Mouse (Mus musculus): ENCODE results near the gene Dlgap1.
A peak's percentile ranks its signal among the peaks of the same experiment; 100 is the strongest.

The Dlgap1 gene

DNA sequence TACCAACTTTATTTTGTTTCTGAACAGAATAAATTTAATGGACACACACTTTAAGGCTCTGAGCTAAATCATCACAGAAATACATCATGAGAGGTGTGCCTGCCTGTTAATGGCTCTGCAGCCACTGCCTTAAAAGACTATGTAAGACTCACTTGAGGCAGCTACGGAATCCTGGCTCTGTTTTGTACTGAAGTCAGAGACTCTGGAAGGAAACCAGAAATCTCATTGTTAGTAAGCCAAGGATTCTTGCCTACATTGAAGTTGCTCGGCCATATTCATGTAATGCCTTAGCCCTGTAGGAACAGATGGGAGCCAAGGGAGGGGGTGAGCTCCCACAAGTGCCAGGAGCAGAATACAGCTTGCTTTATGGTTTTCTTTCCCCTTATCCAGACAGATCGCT, 394.7 kb downstream of the Dlgap1 start:
- no peak for DNase-seq

- no peak for DNase-seq
Observed at GRCm38 (mm10) chr17:70363971-70364370, 395.1 kb downstream of the Dlgap1 start.

DNA sequence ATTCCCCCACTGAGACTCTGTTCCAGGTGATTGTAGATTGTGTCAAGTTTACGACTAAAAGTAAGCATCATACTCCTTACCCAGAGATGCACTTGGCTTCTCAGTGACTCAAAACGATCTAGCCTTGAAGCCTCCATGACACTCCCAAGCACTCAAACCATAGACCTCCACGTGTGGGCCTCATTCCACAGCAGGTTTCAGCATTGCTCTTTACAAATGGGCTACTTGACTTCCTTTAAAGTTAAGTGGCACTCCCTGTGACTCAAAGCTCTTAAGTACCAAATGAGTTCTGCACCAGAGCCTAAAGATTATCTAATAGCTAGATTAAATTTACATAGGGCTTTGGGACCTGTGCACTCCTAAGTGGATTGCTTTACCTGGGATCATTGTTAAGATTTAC, 400.3 kb downstream of the Dlgap1 start:
- no peak for DNase-seq

DNA sequence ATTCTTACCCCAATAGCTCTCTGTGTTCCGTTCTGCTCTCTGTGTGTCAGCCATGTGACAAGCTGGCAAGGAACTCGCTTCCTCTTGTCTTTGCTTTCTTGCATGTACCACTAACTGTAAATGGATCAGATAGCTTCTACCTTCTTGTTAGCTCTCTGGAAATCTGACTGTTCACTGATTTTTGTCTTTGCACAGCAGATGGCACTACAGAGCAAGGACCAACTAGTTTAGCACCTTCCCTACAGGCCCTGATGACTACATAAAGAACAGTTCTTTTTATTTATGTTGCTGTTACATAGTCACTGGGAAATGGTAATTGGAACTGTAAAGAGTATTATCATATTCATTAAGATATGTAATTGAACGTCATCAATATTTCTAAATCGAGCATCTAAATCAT, 408.1 kb downstream of the Dlgap1 start:
- peak; percentile 39 to 42 for DNase-seq

- no peak for DNase-seq
Observed at GRCm38 (mm10) chr17:70388447-70388846, 419.6 kb downstream of the Dlgap1 start.

- DNase-seq: peak; percentile 48 to 53
Observed at GRCm38 (mm10) chr17:70397220-70397619, 428.3 kb downstream of the Dlgap1 start.

- DNase-seq: no peak
Observed at GRCm38 (mm10) chr17:70397708-70398107, 428.8 kb downstream of the Dlgap1 start.

DNA sequence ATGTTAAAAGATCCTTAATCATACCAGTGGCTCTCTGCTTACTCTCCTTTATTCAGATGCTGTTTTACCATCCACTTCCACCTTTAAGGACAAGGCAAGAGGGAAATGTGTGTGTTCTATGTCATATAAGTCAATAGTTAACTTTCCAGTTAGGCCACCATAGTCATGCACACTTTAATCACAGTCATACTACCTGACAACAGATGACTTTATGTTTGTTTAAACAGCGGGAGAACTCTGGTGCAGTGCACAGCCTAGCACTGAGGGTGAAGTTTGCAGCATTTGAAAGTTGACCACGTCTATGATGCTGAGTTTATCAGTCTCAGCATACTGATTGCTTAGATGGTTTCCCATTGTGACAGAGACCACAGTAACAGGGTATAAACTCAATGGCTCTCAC, 433.0 kb downstream of the Dlgap1 start:
- DNase-seq: no peak

DNA sequence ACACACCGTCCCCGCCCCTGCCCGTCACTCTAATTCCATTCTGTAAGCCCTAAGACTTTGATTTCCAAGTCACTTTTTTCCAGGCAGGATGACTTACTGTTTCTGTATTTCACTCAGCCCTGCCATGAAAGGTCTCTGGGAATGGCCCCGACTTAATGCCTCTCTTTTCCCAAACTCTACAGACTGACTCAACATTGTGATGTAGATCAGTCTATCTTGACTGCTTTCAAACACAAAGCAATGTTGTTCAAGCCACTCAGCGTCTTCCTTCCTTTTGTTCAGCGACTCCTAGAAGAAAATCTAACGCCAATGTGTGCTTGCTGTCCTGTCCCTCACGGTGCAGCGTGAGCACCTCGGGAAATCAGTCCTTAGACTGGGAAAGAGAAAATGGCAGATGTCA, 434.9 kb downstream of the Dlgap1 start:
- no peak for DNase-seq

DNA sequence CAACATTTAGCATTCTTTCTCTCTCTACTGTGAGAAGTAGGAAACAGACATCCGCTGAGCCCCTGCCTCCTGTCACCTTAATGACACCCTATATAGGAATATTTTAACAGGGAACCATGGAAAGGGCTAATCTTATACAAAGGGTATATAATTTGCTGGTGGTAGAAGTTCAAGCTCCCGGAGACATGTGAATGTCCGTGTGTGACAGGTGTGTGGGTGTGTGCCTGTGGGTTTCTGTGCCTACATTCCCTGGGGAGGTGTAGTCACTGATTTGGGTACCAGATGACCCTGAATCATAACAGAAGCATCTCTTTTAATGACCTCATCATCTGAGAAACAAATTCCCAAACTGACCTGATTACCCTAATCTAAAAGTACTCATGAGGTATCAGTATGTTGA, 445.3 kb downstream of the Dlgap1 start:
- no peak for DNase-seq

DNA sequence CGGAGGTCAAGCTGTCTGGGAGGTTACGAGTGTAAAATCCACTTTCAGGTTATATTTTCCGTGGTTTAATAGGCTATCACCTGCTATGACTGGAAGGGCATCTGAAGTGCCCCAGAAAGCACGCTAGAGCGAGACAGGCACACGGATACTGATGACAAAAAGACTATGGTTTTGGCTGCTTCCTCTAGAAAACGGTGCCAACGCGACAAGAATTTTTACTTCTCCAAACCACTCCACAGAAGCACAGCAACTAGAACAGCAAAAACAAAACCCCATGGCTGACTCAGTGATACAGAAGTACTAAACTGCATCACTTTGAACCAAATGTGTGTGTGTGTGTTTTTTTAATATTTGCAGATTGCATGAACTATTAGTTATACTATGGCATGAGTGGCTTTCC, 459.0 kb downstream of the Dlgap1 start:
- no peak for DNase-seq

DNA sequence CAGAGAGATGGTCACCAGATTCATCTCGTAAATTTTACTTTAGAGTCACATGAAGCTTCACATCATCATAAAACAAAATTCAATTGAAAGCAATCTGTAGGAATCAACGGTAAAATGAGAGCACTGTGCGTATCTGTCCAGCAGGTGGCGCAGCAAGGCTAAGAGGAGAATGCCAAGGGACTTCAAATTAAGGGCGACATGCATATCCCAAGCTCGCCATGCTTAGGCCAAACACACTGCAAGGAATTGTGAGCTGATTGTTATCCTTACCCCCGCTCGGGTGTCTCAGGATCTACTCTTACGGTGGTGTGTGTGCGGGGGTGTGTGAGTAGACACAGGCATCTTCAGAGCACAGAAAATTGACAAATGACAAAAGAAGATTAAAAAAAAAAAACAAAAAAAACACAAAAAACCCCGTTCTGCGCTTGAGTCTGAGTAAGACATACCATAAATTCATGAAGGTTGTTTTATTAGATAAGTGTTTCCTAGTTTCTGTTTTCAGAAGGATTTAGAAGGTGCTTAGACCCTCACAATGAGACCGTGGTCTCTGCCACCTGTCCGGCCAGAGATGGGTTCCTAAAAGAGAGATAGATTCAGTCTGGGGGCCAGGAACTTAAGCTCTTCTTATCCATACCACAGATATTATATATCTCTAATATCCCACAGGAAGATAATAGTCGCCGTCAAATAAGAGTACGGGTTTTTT, 461.0 kb downstream of the Dlgap1 start:
- peak; percentile 88 for DNase-seq

GRCm38 (mm10) chr17:70430452-70430787, 461.5 kb downstream of the Dlgap1 start:
- DNase-seq: peak; percentile 66

GRCm38 (mm10) chr17:70432834-70433233, 464.0 kb downstream of the Dlgap1 start:
- no peak for DNase-seq

DNA sequence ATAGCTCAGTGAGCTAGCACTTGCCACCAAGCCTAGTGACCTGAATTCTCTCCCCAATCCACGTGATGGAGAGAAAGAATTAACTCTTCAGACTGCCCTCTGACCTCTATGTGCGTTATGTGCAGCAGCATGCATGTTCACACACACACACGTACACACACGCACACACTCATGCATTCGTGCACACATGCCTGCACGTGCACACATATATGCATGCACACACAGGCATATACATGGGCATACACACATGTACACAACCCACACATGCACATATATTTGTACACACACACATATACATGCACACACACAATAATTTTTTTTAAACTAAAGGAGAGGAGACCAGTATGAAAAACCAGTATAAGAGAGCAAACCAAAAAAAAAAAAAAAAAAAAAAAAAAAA, 465.7 kb downstream of the Dlgap1 start:
- no peak for DNase-seq

- DNase-seq: no peak
Observed at GRCm38 (mm10) chr17:70435612-70436011, 466.7 kb downstream of the Dlgap1 start.

- DNase-seq: no peak
Observed at GRCm38 (mm10) chr17:70437229-70437628, 468.4 kb downstream of the Dlgap1 start.

GRCm38 (mm10) chr17:70442976-70443375, 474.1 kb downstream of the Dlgap1 start:
- DNase-seq: no peak

- DNase-seq: no peak
Observed at GRCm38 (mm10) chr17:70446451-70446850, 477.6 kb downstream of the Dlgap1 start.

GRCm38 (mm10) chr17:70455036-70455435, 486.2 kb downstream of the Dlgap1 start:
- DNase-seq: no peak

- no peak for DNase-seq
Observed at GRCm38 (mm10) chr17:70457103-70457502, 488.2 kb downstream of the Dlgap1 start.

- DNase-seq: no peak
Observed at GRCm38 (mm10) chr17:70462231-70462630, 493.4 kb downstream of the Dlgap1 start.

DNA sequence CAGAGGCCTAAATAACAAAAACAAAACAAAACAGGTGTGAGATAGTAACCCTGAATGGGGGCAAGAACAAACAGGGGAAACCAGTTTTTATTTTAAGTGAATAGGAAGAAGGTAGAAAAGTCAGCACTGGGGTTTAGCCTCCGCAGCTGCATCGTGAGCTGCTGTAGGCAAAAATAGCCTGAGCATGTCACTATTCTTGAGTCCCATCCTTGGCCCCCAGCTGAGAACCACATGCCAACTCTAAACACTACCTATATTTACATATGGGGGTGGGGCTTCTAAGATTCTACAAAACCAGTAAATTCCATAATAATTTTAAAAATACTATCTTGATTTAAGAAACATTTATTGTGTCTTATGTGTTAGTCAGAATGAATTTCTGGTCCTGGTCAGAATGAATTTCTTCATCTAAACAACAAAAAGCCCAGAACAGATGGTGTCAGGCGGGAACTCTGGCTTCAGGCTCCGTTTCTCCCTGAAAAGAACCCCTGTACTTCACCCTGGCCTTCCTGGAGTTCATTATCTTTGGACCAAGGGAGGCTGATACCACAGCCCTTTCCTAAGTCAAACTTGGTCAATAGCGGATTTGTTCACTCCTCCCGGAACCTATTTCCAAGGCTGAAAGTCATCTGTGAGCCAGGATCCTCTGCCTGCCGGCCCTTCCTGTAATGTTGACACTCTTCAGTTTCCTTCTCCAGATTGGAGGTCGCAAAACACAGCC, 494.1 kb downstream of the Dlgap1 start:
- no peak for DNase-seq

- DNase-seq: no peak
Observed at GRCm38 (mm10) chr17:70466413-70466812, 497.5 kb downstream of the Dlgap1 start.

GRCm38 (mm10) chr17:70470970-70471371, 502.1 kb downstream of the Dlgap1 start:
- no peak for DNase-seq

Data from kidney, postnatal 4 days (tissue).